Mouse (Mus musculus) stomach, embryonic 15.5 days (tissue): ENCODE measurements around the gene Slc2a4. TPM values are rescaled to one million over a fixed set of nuclear protein-coding genes. Genes with fewer than 3 reads are reported as not detected.

Source experiments
- ATAC-seq: fragments of 200-750 bp; cut with Nextera tagmentation; 2 replicates; pipeline ENCODE4 v1.8.0; 2017; ENCODE audit warnings: low read depth, moderate number of reproducible peaks, moderate TSS enrichment; ENCODE audit not compliant: insufficient read depth, low FRiP score
- H3K27ac ChIP-seq: fragments of 300-500 bp; sonication (generic); 2 replicates; pipeline ENCODE4 v1.5.1; 2015; ENCODE audit warnings: mild to moderate bottlenecking, inconsistent platforms
- H3K27me3 ChIP-seq: fragments of 300-500 bp; sonication (generic); replicated peaks from 2 replicates; pipeline ENCODE4 v1.6.1; 2015; ENCODE audit warnings: inconsistent platforms
- H3K36me3 ChIP-seq: fragments of 300-500 bp; sonication (generic); 2 replicates; pipeline ENCODE4 v1.6.1; 2015; ENCODE audit warnings: inconsistent platforms
- H3K4me1 ChIP-seq: fragments of 300-500 bp; sonication (generic); 2 replicates; pipeline ENCODE4 v1.6.1; 2015; ENCODE audit warnings: inconsistent platforms
- H3K4me2 ChIP-seq: fragments of 300-500 bp; sonication (generic); 2 replicates; pipeline ENCODE4 v1.6.1; 2015; ENCODE audit warnings: mild to moderate bottlenecking, inconsistent platforms
- H3K4me3 ChIP-seq: fragments of 300-500 bp; sonication (generic); replicated peaks from 2 replicates; pipeline ENCODE4 v1.5.1; 2015; ENCODE audit warnings: inconsistent platforms
- H3K9ac ChIP-seq: fragments of 300-500 bp; sonication (generic); 2 replicates; pipeline ENCODE4 v1.6.1; 2015; ENCODE audit warnings: inconsistent platforms
- H3K9me3 ChIP-seq: fragments of 300-500 bp; sonication (generic); 2 replicates; pipeline ENCODE4 v1.6.1; 2016; ENCODE audit warnings: inconsistent platforms
- WGBS: fragments of 180-500 bp; shearing (Covaris S2); methylation state at CpG from one replicate; pipeline ENCODE4 v1.1.7; 2015; 5-methylcytosine and 5-hydroxymethylcytosine counted together
- polyA plus RNA-seq: library from polyadenylated mRNA; unstranded; fragments of >200 nt; fragmentation: Nextera tagmentation; extraction: Ambion mirVana; gene quantifications from 2 replicates; pipeline ENCODE4 v1.2.1, GENCODE M21; 2015

Slc2a4 gene
- polyA plus RNA-seq: 26.3 and 28.9 TPM in 2 replicates

DNA sequence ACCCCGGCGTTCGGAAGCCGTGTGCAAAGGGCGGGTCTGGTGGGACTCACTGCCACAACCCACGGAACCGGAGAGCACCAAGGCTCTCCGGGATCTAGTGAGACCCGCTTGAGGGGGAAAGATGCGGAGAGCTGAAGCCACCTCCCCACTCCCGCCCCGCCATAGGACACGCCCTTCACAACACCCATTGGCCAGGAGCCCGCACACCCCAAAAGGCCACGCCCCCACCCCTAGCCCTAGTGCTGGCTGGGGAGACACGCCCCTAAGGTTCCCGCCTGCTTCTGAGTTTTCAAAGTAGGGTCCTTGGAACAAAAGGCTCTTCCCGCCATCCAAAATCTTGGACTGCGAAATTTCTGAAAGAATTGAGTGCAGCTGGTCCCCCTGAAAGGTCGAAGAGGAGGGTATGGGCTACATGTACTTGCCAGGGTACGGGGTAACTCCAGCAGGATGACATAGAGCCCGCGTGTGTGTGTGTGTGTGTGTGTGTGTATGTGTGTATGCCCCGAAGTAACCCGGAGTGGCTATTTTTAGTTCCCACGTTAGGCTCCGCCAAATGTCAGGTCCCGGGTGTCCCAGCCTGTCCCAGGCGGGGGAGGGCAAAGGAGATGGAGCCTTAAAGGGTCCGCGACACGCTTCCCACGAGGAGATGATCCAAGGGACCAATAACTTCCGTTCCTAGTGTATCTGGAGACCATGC is at the start of gene Slc2a4:
Gene Slc2a4, minus strand, starts transcription at position 123 of the 697 bp plus-strand sequence.
- H3K4me3 ChIP-seq: peak within 1 kb of the TSS; percentile 58
- H3K4me1 ChIP-seq: peaks cover 28% of the 10 kb centered on the region
- H3K27ac ChIP-seq: peak within 1 kb of the TSS; percentile 90
- peaks cover 4% of the 10 kb centered on the region; the same call in 1 of the 2 replicates for H3K36me3 ChIP-seq
- peak within 1 kb of the TSS; percentile 85 for H3K4me2 ChIP-seq
- H3K9me3 ChIP-seq: no peaks in the 10 kb centered on the region
- peak; percentile 91 for ATAC-seq
- H3K27me3 ChIP-seq: no peaks in the 10 kb centered on the region
- under 1% methylated on average over 34 of the region's 34 CpGs for WGBS
- peak within 1 kb of the TSS; percentile 37 for H3K9ac ChIP-seq

DNA sequence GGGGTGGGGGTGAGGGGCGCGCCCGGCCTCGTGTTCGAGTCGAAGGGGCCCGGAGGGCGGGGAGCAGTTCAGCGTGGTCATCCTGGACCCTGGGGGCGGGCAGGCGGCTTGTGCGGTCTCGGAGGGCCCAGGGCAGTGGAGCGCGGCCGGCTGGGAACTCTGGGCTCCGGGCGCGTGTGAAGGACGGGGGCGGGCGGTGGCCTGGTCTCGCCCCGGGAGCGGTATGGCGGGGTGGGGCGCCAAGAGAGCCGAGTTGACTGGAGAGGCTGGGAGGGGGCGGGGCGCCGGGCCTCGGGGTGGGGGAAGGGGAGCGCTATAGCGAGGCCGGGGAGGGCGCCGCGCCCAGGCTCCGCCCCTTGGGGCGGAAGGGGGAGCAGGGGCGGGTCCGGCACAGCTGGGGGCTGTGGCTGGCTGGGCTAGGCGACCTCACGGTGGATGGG is 49.1 kb upstream of the Slc2a4 start:
- peak; percentile 62 for ATAC-seq
- peaks cover 27% of the 10 kb centered on the region for H3K36me3 ChIP-seq
- peak overlapping the region; percentile 69 for H3K4me3 ChIP-seq
- H3K27ac ChIP-seq: peak overlapping the region; percentile 99
- no peaks in the 10 kb centered on the region for H3K27me3 ChIP-seq
- peak overlapping the region; percentile 85 for H3K9ac ChIP-seq
- under 1% methylated on average over 38 of the region's 44 CpGs for WGBS
- peak overlapping the region; percentile 60 for H3K4me2 ChIP-seq
- H3K9me3 ChIP-seq: no peaks in the 10 kb centered on the region
- H3K4me1 ChIP-seq: peaks cover 28% of the 10 kb centered on the region

DNA sequence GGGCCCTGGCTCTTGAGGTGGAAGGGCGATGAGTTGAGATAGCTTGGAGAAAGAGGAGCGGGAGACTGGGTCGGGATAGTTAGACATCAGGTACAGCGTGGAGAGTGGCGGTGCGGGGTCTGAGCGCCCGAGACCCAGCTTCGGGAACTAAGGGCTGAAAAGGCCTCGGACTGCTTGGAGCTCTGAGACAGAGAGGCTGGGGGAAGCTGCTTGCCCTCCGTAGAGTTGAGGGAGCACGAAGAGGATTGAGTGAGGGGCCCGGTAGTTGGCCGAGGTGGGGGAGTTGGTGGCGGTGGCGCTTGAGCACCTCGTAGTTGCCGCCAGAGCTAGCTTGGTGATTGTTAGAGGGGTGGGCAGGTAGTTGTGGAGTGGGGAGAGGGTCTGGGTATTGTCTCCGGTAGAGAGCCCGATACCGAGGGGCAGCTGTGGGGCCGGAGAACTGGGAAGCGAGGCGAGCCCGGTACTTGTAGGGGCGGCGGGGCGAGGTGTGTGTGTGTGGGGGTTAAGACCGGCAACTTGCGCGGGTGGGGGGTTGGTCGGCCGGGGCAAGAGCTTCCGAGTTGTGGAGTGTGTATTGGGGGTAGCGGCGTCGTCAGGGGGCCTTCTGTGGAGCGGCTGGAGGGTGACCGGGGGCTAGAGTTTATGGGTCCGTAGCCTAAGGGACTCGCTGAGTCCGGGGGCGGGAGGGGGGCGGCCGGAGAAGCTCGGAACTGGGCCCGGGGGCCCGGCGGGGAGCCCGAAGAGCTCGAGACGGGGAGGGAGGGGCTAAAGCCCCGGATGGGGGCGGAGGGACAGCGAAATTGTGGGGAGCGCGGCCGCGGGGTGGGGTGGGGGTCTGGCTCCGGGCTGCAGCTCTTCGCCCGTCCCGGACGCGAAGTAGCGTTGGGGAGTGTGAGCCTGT is 48.4 kb upstream of the Slc2a4 start:
- H3K4me2 ChIP-seq: peak overlapping the region; percentile 60
- peak overlapping the region; percentile 85 for H3K9ac ChIP-seq
- H3K4me3 ChIP-seq: peak overlapping the region; percentile 69
- H3K27me3 ChIP-seq: no peaks in the 10 kb centered on the region
- WGBS: under 1% methylated on average over 65 of the region's 66 CpGs
- ATAC-seq: peak; percentile 0; the same call in 1 of the 2 replicates
- H3K27ac ChIP-seq: peak overlapping the region; percentile 99
- H3K36me3 ChIP-seq: peaks cover 27% of the 10 kb centered on the region
- peaks cover 21% of the 10 kb centered on the region for H3K4me1 ChIP-seq
- H3K9me3 ChIP-seq: no peaks in the 10 kb centered on the region

DNA sequence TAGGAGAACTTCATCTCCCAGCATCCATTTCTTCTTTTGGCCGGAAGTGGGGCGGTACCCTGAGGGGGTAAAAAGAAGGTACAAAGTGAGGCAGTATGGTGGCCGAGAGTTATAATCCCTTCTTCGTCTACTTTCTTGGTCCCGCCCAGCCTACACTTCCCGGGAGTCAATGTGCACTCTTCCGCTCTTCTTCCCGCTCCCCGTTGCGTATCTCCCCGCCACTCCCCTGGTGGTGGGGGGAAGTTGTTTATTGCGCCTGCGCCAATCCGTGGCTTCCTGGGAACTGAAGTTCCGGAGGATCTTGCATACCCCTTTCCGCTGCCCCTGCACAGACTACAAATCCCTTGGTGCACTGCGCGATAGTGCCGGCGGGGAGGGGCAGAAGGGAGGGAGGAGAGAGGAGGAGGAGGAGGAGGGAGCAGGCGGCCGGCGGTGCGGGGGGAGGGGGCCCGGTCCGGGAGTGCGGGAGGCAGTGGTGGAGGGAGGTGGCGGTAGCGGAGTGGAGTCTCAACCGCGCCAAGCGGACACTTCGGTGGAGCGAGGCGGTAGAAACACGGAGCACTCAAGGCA is 47.5 kb upstream of the Slc2a4 start, which contains the start of gene Phf23:
Gene Phf23, plus strand, starts transcription at position 387 of the 570 bp plus-strand sequence.
- ATAC-seq: peak; percentile 79
- peaks cover 27% of the 10 kb centered on the region for H3K36me3 ChIP-seq
- H3K4me1 ChIP-seq: peaks cover 18% of the 10 kb centered on the region
- WGBS: under 1% methylated on average over 36 of the region's 36 CpGs
- peak within 1 kb of the TSS; percentile 99 for H3K27ac ChIP-seq
- no peaks in the 10 kb centered on the region for H3K9me3 ChIP-seq
- H3K27me3 ChIP-seq: no peaks in the 10 kb centered on the region
- peak within 1 kb of the TSS; percentile 69 for H3K4me3 ChIP-seq
- H3K4me2 ChIP-seq: peak within 1 kb of the TSS; percentile 60
- peak within 1 kb of the TSS; percentile 85 for H3K9ac ChIP-seq

DNA sequence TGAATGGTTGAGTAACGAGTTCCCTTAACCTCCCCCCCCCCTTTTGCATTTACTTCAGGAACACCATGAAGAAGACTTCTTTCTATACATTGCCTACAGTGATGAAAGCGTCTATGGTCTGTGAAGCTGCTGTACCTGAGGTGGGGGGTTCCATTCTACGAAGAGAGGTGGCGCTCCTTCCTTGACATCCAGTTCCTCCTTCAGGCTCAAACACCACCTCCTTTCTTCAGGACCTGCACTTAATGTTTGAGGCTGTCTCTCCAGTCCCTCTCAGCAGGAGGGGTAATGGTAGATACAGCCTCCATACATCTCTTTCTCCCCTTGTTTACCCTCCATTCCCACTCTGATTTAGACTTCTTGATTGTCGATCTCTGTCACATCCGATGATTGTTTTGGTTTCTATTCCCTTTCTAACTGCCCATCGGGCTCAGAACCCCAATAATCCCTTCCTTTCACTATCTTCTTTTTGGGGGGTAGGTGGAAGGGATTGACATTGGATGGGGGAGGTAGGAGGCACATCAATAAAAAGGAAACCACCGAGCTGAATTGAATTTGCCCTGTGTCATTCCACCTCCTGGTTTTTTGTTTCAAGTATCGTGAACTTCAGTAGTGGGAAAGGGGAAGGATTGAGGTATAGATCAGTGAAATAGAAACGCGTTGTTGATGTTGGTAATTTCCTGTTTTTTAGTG is 46.6 kb upstream of the Slc2a4 start:
- no peak overlapping the region for H3K4me3 ChIP-seq
- no peaks in the 10 kb centered on the region for H3K9me3 ChIP-seq
- peaks cover 18% of the 10 kb centered on the region for H3K4me1 ChIP-seq
- H3K36me3 ChIP-seq: peaks cover 30% of the 10 kb centered on the region
- WGBS: 84% methylated on average over 11 of the region's 11 CpGs
- 0 out of 2 replicates have a peak overlapping the region, but pooled peaks have one; percentile 99 for H3K27ac ChIP-seq
- ATAC-seq: no peak
- H3K4me2 ChIP-seq: peak overlapping the region; percentile 42; the same call in 1 of the 2 replicates
- no peak overlapping the region for H3K9ac ChIP-seq
- H3K27me3 ChIP-seq: no peaks in the 10 kb centered on the region

DNA sequence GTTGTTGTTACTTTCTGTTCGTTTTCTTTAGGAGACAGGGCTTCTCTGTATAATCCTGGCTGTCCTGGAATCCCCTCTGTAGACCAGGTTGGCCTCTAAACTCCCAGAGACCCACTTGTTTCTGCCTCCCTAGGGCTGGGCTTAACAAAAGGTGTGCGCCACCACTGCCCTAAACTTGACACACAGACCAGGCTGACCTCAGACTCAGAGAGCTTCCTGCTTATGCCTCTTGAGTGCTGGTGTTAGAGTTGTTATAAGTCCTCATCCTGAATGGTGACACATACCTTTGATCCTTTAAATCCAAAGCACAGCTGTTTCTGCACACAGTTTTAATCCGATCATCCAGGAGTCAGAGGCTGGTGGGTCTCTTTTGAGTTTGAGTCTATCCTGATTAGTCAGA is 44.9 kb upstream of the Slc2a4 start:
- H3K4me1 ChIP-seq: peaks cover 16% of the 10 kb centered on the region
- H3K36me3 ChIP-seq: peaks cover 27% of the 10 kb centered on the region
- 80% methylated on average over 3 of the region's 3 CpGs for WGBS
- peak overlapping the region; percentile 72 for H3K4me3 ChIP-seq
- no peak overlapping the region for H3K9ac ChIP-seq
- H3K27ac ChIP-seq: no peak overlapping the region
- no peak for ATAC-seq
- peak overlapping the region; percentile 85 for H3K4me2 ChIP-seq
- H3K27me3 ChIP-seq: no peaks in the 10 kb centered on the region
- no peaks in the 10 kb centered on the region for H3K9me3 ChIP-seq

DNA sequence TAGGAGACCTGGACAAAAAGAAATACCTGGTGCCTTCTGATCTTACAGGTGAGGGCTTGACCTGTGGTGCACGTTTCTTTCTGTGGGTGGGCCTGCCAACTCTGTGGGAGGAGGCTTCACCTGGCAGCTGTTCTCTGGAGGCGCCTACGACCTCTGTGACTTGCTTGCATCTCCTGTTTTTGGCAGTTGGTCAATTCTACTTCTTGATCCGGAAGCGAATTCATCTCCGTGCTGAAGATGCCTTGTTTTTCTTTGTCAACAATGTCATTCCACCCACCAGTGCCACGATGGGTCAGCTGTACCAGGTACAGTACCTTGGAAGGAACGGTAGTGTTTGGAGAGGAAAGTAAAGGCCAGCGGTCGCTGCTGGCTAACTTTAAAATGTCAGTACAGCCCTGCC is 44.4 kb upstream of the Slc2a4 start:
- ATAC-seq: no peak
- Histone ChIP-seq H3K4me2 (peak overlapping the region; percentile 85), H3K4me1 (peaks cover 10% of the 10 kb centered on the region), H3K27me3 (no peaks in the 10 kb centered on the region), H3K27ac (no peak overlapping the region), H3K4me3 (peak overlapping the region; percentile 72), H3K36me3 (peaks cover 29% of the 10 kb centered on the region), H3K9ac (no peak overlapping the region), H3K9me3 (no peaks in the 10 kb centered on the region)
- WGBS: 77% methylated on average over 10 of the region's 10 CpGs

DNA sequence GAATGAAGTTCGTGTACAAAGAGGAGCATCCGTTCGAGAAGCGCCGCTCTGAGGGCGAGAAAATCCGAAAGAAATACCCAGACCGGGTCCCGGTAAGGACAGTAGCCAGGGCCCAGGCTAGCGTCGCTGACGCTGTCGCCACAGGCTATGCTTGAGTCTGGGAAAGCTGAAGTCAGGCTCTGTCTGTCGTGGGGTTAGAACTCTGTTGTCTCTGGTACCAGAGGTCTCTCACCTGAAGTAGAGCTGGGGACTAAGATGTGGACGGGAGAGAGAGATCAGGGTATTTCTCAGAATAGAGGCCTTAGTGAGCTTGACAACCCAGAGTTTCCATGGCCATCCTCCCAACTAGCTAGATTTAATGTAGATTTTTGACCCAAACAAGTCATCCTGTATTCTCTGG is 43.7 kb upstream of the Slc2a4 start:
- no peaks in the 10 kb centered on the region for H3K27me3 ChIP-seq
- peaks cover 35% of the 10 kb centered on the region for H3K36me3 ChIP-seq
- no peaks in the 10 kb centered on the region for H3K9me3 ChIP-seq
- peak overlapping the region; percentile 72 for H3K4me3 ChIP-seq
- H3K9ac ChIP-seq: peak overlapping the region; percentile 84
- peaks cover 8% of the 10 kb centered on the region for H3K4me1 ChIP-seq
- WGBS: under 1% methylated on average over 15 of the region's 15 CpGs
- peak overlapping the region; percentile 97 for H3K27ac ChIP-seq
- peak overlapping the region; percentile 85 for H3K4me2 ChIP-seq
- peak; percentile 4; the same call in 1 of the 2 replicates for ATAC-seq

DNA sequence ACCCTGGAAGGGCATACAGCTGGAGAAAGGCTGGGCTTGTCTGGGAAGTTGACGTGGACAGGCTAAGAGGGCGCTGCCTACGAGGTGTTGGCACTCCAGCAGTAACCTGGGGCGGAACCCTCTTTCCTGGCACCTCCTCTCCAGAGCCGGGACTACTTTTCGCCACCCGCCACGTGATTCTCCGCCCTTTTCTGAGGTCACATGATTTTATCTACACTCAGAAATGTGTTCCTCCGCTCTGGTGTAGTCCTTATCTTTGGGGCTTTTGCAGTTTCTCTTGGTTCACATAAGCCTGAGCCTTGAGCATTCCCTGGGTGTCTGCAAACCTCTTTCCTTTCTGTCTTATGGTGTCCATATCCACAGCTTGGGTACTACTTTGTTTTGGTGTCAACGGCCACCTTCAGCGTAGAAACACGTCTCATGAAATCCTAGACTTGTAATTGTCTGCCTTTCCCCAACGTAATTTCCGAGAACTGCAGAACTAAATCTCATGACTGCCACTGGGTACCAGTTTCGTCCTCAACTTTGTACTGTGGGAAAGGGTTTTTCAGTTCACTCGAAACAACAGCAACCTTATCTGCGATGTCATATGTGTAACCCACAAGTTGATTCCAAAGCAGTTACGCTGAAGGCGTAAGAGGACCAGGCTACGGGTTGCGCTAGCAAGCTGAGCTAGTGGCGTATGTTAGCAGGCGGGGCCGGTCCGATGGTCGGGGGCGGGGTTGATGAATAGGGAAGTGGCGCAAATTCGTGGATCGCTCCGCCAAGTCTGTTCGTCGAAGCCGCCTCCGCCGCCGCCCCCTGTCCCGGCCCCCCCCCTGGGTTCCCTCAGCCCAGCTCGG is 43.1 kb upstream of the Slc2a4 start, which contains the start of gene Gabarap:
Gene Gabarap, plus strand, starts transcription at position 294 of the 842 bp plus-strand sequence.
- peaks cover 41% of the 10 kb centered on the region for H3K36me3 ChIP-seq
- peak; percentile 68 for ATAC-seq
- peaks cover 8% of the 10 kb centered on the region for H3K4me1 ChIP-seq
- peak within 1 kb of the TSS; percentile 85 for H3K4me2 ChIP-seq
- H3K4me3 ChIP-seq: peak within 1 kb of the TSS; percentile 72
- H3K9me3 ChIP-seq: no peaks in the 10 kb centered on the region
- no peaks in the 10 kb centered on the region for H3K27me3 ChIP-seq
- H3K9ac ChIP-seq: peak within 1 kb of the TSS; percentile 84
- peak within 1 kb of the TSS; percentile 97 for H3K27ac ChIP-seq
- WGBS: under 1% methylated on average over 39 of the region's 40 CpGs

DNA sequence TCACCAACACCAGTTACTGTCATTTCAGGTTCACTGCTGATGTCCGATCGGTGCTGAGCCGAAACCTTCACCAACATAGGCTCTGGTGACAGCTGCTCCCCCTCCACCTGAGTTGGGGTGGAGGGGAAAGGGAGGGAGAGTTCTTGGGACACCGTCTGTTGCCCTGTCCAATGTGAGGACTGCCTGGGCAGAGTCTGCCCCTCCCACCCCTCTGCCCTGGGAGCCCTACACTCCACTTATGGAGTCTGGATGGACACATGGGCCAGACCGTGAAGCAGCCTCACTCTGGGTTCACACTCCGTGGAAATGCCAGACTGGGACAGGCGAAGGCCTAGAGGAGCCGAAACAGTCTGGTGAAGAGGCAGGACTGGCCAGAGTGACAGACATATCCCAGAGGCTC is 42.0 kb upstream of the Slc2a4 start:
- 83% methylated on average over 8 of the region's 8 CpGs for WGBS
- Histone ChIP-seq H3K4me2 (no peak overlapping the region), H3K9me3 (no peaks in the 10 kb centered on the region), H3K27ac (peak overlapping the region; percentile 97), H3K27me3 (no peaks in the 10 kb centered on the region), H3K4me3 (no peak overlapping the region), H3K9ac (no peak overlapping the region), H3K36me3 (peaks cover 44% of the 10 kb centered on the region), H3K4me1 (peaks cover 8% of the 10 kb centered on the region)
- no peak for ATAC-seq
